Mouse (Mus musculus): ENCODE results near the gene Rasa4. TPM values are rescaled to one million over a fixed set of nuclear protein-coding genes. Genes with fewer than 3 reads are reported as not detected.
"Not testable (repeated sequence)": the region's sequence is repeated elsewhere in the genome, so short reads cannot be mapped to it uniquely, and the experiment has no call there.

Rasa4 gene
- polyA plus RNA-seq, 1 experiment from 2014 or later = 5.9 TPM

DNA sequence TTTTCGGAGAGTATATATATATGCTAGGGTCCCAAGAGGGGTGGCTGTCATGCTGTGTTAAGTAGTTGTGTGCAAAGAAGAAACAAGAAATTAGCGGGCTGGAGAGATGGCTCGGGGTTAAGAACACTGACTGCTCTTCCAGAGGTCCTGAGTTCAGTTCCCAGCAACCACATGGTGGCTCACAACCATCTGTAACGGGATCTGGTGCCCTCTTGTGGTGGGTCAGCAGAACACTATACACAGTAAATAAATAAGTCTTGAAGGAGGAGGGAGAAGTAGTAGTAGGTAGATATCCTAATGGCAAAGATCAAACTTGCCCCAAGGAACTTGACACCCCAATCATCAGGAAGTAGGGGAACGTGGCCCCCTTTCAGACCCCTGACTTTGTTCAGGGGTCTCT lies 59.0 kb downstream of the Rasa4 start:
- H3K9me3 ChIP-seq (ENCODE audit: control insufficient read depth, low read length) = no peaks in the 10 kb centered on the region
- no peak overlapping the region for H3K9ac ChIP-seq (ENCODE audit: low read length)
- WGBS = 87% methylated on average over 5 of the region's 5 CpGs
- H3K4me3 ChIP-seq (ENCODE audit: low read depth, low read length) = no peak overlapping the region
- no peak overlapping the region for H3K4me2 ChIP-seq
- no peak overlapping the region for H3K27ac ChIP-seq (ENCODE audit: low read depth, low read length)
- peaks cover 20% of the 10 kb centered on the region for H3K36me3 ChIP-seq (ENCODE audit: control insufficient read depth, insufficient read depth, low read length)
- H3K27me3 ChIP-seq (ENCODE audit: control insufficient read depth, insufficient read depth, low read length) = no peaks in the 10 kb centered on the region
- DNase-seq (ENCODE audit: low spot score, missing footprints) = no peak
- ATAC-seq (ENCODE audit: low FRiP score) = no peak
- H3K4me1 ChIP-seq (ENCODE audit: control insufficient read depth, insufficient read depth, low read length) = no peaks in the 10 kb centered on the region

DNA sequence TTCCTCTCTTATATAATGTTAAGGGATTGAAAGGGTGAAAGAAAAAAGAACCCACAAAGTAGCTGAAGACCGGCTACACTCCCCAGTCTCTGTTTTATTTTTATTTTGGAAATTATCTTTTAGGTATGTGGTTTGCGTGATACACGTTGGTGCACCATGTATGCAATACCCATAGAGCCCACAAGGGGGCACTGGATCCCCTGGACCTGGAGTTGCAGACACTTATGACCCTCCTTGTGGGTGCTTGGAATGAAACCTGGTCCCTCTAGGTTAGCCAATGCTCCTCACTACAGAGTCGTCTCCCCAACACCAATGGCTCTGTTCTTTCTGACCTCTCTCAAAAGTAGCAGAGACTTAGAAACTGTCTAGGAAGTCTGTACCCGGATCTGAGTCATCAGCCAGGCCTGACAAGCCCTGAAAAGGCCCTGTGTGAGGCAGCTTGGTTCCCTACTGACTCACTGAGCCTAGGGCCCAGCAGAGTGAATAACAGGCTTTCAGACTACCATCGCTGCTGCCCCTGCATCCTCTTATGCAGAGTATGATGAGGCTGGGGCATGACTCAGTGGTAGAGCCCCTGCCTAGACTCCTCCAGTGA lies 59.5 kb downstream of the Rasa4 start:
- H3K27ac ChIP-seq (ENCODE audit: low read depth, low read length) = no peak overlapping the region
- H3K9ac ChIP-seq (ENCODE audit: low read length) = no peak overlapping the region
- no peaks in the 10 kb centered on the region for H3K27me3 ChIP-seq (ENCODE audit: control insufficient read depth, insufficient read depth, low read length)
- WGBS = 90% methylated on average over 6 of the region's 6 CpGs
- H3K4me1 ChIP-seq (ENCODE audit: control insufficient read depth, insufficient read depth, low read length) = no peaks in the 10 kb centered on the region
- no peaks in the 10 kb centered on the region for H3K9me3 ChIP-seq (ENCODE audit: control insufficient read depth, low read length)
- peaks cover 20% of the 10 kb centered on the region for H3K36me3 ChIP-seq (ENCODE audit: control insufficient read depth, insufficient read depth, low read length)
- no peak for ATAC-seq (ENCODE audit: low FRiP score)
- H3K4me3 ChIP-seq (ENCODE audit: low read depth, low read length) = no peak overlapping the region
- H3K4me2 ChIP-seq = no peak overlapping the region
- DNase-seq (ENCODE audit: low spot score, missing footprints) = no peak

GRCm38 (mm10) chr5:136144606-136145430 lies 61.1 kb downstream of the Rasa4 start:
- ATAC-seq (ENCODE audit: low FRiP score) (no peak), DNase-seq (ENCODE audit: low spot score, missing footprints) (no peak)
- Histone ChIP-seq H3K27ac (ENCODE audit: low read depth, low read length) (no peak overlapping the region), H3K27me3 (ENCODE audit: control insufficient read depth, insufficient read depth, low read length) (no peaks in the 10 kb centered on the region), H3K9me3 (ENCODE audit: control insufficient read depth, low read length) (no peaks in the 10 kb centered on the region), H3K4me1 (ENCODE audit: control insufficient read depth, insufficient read depth, low read length) (no peaks in the 10 kb centered on the region), H3K4me3 (ENCODE audit: low read depth, low read length) (no peak overlapping the region), H3K4me2 (no peak overlapping the region), H3K36me3 (ENCODE audit: control insufficient read depth, insufficient read depth, low read length) (peaks cover 19% of the 10 kb centered on the region), H3K9ac (ENCODE audit: low read length) (no peak overlapping the region)
- 80% methylated on average over 12 of the region's 12 CpGs for WGBS

- Histone ChIP-seq H3K4me3 (ENCODE audit: low read depth, low read length) (no peak overlapping the region), H3K4me2 (no peak overlapping the region), H3K27ac (ENCODE audit: low read depth, low read length) (no peak overlapping the region), H3K9ac (ENCODE audit: low read length) (no peak overlapping the region), H3K36me3 (ENCODE audit: control insufficient read depth, insufficient read depth, low read length) (0 out of 2 replicates have a peak, but pooled peaks cover 5% of the 10 kb centered on the region), H3K4me1 (ENCODE audit: control insufficient read depth, insufficient read depth, low read length) (no peaks in the 10 kb centered on the region), H3K9me3 (ENCODE audit: control insufficient read depth, low read length) (no peaks in the 10 kb centered on the region), H3K27me3 (ENCODE audit: control insufficient read depth, insufficient read depth, low read length) (no peaks in the 10 kb centered on the region)
- DNase-seq (ENCODE audit: low spot score, missing footprints) (no peak), ATAC-seq (ENCODE audit: low FRiP score) (no peak)
- WGBS = 91% methylated on average over 1 of the region's 1 CpGs
These were observed 63.2 kb downstream of the Rasa4 start for GRCm38 (mm10) chr5:136146936-136147335.

DNA sequence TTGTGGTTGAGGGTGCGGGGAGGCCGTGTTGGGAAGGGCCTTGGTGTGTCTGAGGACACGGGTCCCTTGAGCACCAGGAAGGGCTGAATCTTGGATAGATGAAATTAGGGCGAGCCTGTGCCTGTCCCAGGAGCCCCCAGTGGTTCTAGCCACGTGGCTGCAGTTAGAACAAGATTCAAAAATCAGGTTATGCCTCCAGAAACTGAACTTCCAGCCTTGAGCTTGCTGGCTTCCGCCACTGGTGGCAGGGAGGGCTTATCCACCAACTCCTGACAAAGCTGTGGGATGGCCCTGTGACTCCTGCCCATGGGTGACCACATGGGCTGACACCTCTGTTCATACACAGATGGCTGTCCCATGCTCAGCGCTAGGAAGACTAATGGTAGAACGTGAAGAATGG lies 64.0 kb downstream of the Rasa4 start:
- 75% methylated on average over 8 of the region's 8 CpGs for whole genome bisulfite sequencing
- H3K36me3 ChIP-seq (ENCODE audit: control insufficient read depth, insufficient read depth, low read length) = no peaks in the 10 kb centered on the region
- no peak for ATAC-seq (ENCODE audit: low FRiP score)

DNA sequence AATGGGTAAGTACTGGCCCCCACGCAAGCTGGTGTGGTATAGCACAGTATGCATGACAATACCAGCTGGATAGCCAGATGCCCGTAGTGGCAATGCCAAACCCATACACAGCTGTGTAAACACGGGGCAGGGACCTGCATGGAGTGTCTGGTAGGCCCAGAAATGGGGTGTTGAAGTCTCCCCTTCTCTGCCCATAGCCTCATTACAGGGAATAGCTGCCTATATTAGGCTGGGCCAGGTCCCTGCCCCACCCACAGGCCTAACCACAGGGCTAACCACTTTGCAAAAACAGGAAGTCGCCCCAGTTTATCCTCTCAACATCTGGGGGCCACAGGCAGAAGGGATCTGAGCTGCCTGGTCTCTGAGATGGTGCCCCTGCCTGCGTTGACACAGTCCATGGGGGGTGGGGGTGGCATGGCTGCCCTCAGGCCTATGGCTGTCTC lies 65.4 kb downstream of the Rasa4 start:
- not testable (repeated sequence) for H3K4me3 ChIP-seq (ENCODE audit: low read depth, low read length); H3K4me2 ChIP-seq; H3K36me3 ChIP-seq (ENCODE audit: control insufficient read depth, insufficient read depth, low read length); H3K27ac ChIP-seq (ENCODE audit: low read depth, low read length); ATAC-seq (ENCODE audit: low FRiP score); H3K9ac ChIP-seq (ENCODE audit: low read length); H3K4me1 ChIP-seq (ENCODE audit: control insufficient read depth, insufficient read depth, low read length); DNase-seq (ENCODE audit: low spot score, missing footprints); H3K27me3 ChIP-seq (ENCODE audit: control insufficient read depth, insufficient read depth, low read length); H3K9me3 ChIP-seq (ENCODE audit: control insufficient read depth, low read length)
- WGBS = 69% methylated on average over 5 of the region's 5 CpGs

More for the DNA sequence above, 64.0 kb downstream of the Rasa4 start:
- Histone ChIP-seq H3K4me1 (ENCODE audit: control insufficient read depth, insufficient read depth, low read length) (no peaks in the 10 kb centered on the region), H3K4me2 (no peak overlapping the region), H3K27me3 (ENCODE audit: control insufficient read depth, insufficient read depth, low read length) (no peaks in the 10 kb centered on the region), H3K4me3 (ENCODE audit: low read depth, low read length) (no peak overlapping the region), H3K9ac (ENCODE audit: low read length) (no peak overlapping the region), H3K9me3 (ENCODE audit: control insufficient read depth, low read length) (no peaks in the 10 kb centered on the region), H3K27ac (ENCODE audit: low read depth, low read length) (no peak overlapping the region)
- DNase-seq (ENCODE audit: low spot score, missing footprints) = no peak

- Histone ChIP-seq H3K9ac (ENCODE audit: low read length) (no peak overlapping the region), H3K9me3 (ENCODE audit: control insufficient read depth, low read length) (no peaks in the 10 kb centered on the region), H3K4me1 (ENCODE audit: control insufficient read depth, insufficient read depth, low read length) (no peaks in the 10 kb centered on the region), H3K27ac (ENCODE audit: low read depth, low read length) (no peak overlapping the region), H3K4me2 (no peak overlapping the region), H3K27me3 (ENCODE audit: control insufficient read depth, insufficient read depth, low read length) (no peaks in the 10 kb centered on the region), H3K4me3 (ENCODE audit: low read depth, low read length) (no peak overlapping the region), H3K36me3 (ENCODE audit: control insufficient read depth, insufficient read depth, low read length) (no peaks in the 10 kb centered on the region)
- DNase-seq (ENCODE audit: low spot score, missing footprints) (no peak), ATAC-seq (ENCODE audit: low FRiP score) (no peak)
- 80% methylated on average over 8 of the region's 8 CpGs for WGBS
These were observed 68.6 kb downstream of the Rasa4 start for GRCm38 (mm10) chr5:136152365-136152764.

GRCm38 (mm10) chr5:136155399-136155798 lies 71.7 kb downstream of the Rasa4 start:
- Histone ChIP-seq H3K36me3 (ENCODE audit: control insufficient read depth, insufficient read depth, low read length) (no peaks in the 10 kb centered on the region), H3K9me3 (ENCODE audit: control insufficient read depth, low read length) (no peaks in the 10 kb centered on the region), H3K27me3 (ENCODE audit: control insufficient read depth, insufficient read depth, low read length) (no peaks in the 10 kb centered on the region), H3K4me3 (ENCODE audit: low read depth, low read length) (no peak overlapping the region), H3K4me1 (ENCODE audit: control insufficient read depth, insufficient read depth, low read length) (no peaks in the 10 kb centered on the region), H3K4me2 (no peak overlapping the region), H3K27ac (ENCODE audit: low read depth, low read length) (no peak overlapping the region), H3K9ac (ENCODE audit: low read length) (no peak overlapping the region)
- WGBS = 91% methylated on average over 5 of the region's 5 CpGs
- ATAC-seq (ENCODE audit: low FRiP score) (no peak), DNase-seq (ENCODE audit: low spot score, missing footprints) (peak; percentile 12)

- H3K36me3 ChIP-seq (ENCODE audit: control insufficient read depth, insufficient read depth, low read length); ATAC-seq (ENCODE audit: low FRiP score); H3K4me3 ChIP-seq (ENCODE audit: low read depth, low read length); H3K27me3 ChIP-seq (ENCODE audit: control insufficient read depth, insufficient read depth, low read length); H3K9ac ChIP-seq (ENCODE audit: low read length); H3K4me2 ChIP-seq; H3K9me3 ChIP-seq (ENCODE audit: control insufficient read depth, low read length); H3K27ac ChIP-seq (ENCODE audit: low read depth, low read length); H3K4me1 ChIP-seq (ENCODE audit: control insufficient read depth, insufficient read depth, low read length): not testable (repeated sequence)
- DNase-seq (ENCODE audit: low spot score, missing footprints) = peak; percentile 21
- WGBS = 89% methylated on average over 11 of the region's 12 CpGs
These were observed 76.4 kb downstream of the Rasa4 start for GRCm38 (mm10) chr5:136160084-136160483.
